Mouse (Mus musculus) gastrocnemius, postnatal 10 days (tissue): ENCODE measurements around the gene Calhm2. TPM values are rescaled to one million over a fixed set of nuclear protein-coding genes. Genes with fewer than 3 reads are reported as not detected.

Experiments used
- DNase-seq: peaks from one replicate; pipeline ENCODE4 v3.0.0; 2021; ENCODE audit warnings: mixed read lengths
- total RNA-seq, 2 experiments: library from RNA; stranded (reverse); gene quantifications; 2 replicates each; pipeline ENCODE4 v1.2.3; 2021

The Calhm2 gene
- total RNA-seq, 2 experiments from 2014 or later: 3.1 to 4.1 TPM

- peak; percentile 80 for DNase-seq
Observed at GRCm38 (mm10) chr19:47067924-47068611, 70.0 kb downstream of the Calhm2 start.

GRCm38 (mm10) chr19:47067096-47067882, 70.8 kb downstream of the Calhm2 start, which contains the start of gene Taf5:
Taf5 (plus strand) TSS chr19:47067746.
- peak; percentile 95 for DNase-seq

- no peak for DNase-seq
Observed at GRCm38 (mm10) chr19:47065860-47066259, 72.2 kb downstream of the Calhm2 start.

- no peak for DNase-seq
Observed at GRCm38 (mm10) chr19:47057684-47058083, 80.4 kb downstream of the Calhm2 start.

Other genes starting within 250 kb of the Calhm2 start
- gene Ina, start 123.6 kb downstream of the Calhm2 start, total RNA-seq: under 1 TPM; 0.38 to 0.40 TPM
- gene Nt5c2, start 123.1 kb downstream of the Calhm2 start, total RNA-seq: 10 to 100 TPM; 33.4 to 34.7 TPM
- gene Pcgf6, start 87.4 kb downstream of the Calhm2 start, total RNA-seq: 1 to 10 TPM; 3.1 to 4.4 TPM
- 1 to 10 TPM; 2.4 to 3.1 TPM for gene Taf5, start 70.5 kb downstream of the Calhm2 start, total RNA-seq
- gene Usmg5, start 47.6 kb downstream of the Calhm2 start, total RNA-seq: 1,000 to 10,000 TPM; 1,048 to 1,221 TPM
- gene Pdcd11, start 47.5 kb downstream of the Calhm2 start, total RNA-seq: 10 to 100 TPM in 1 of 2 experiments, 1 to 10 TPM in 1; 8.4 to 11.8 TPM
- not detected for gene Calhm1, start 6.0 kb upstream of the Calhm2 start, total RNA-seq
- not detected for gene Calhm3, start 19.5 kb upstream of the Calhm2 start, total RNA-seq
- gene Neurl1a, start 40.5 kb upstream of the Calhm2 start, total RNA-seq: 10 to 100 TPM; 49.9 to 64.5 TPM